Mouse (Mus musculus) adrenal gland, postnatal 36 days (tissue): ENCODE data around the gene Mtrf1. TPM values are rescaled to one million over a fixed set of nuclear protein-coding genes. Genes with fewer than 3 reads are reported as not detected.
"Not testable (repeated sequence)": the region's sequence is repeated elsewhere in the genome, so short reads cannot be mapped to it uniquely, and the experiment has no call there.

Experiments
- DNase-seq, 2 experiments: peaks; one replicate each; pipeline ENCODE4 v3.0.0; 2021; ENCODE audit warnings: mixed read lengths in 1 of 2
- total RNA-seq, 2 experiments: library from RNA; stranded (reverse); gene quantifications; 2 replicates each; pipeline ENCODE4 v1.2.3; 2021

Mtrf1 gene
- total RNA-seq, 2 experiments from 2014 or later: 3.9 to 8.8 TPM

GRCm38 (mm10) chr14:79445055-79445620 is 47.6 kb downstream of the Mtrf1 start:
- no peak for DNase-seq

DNA sequence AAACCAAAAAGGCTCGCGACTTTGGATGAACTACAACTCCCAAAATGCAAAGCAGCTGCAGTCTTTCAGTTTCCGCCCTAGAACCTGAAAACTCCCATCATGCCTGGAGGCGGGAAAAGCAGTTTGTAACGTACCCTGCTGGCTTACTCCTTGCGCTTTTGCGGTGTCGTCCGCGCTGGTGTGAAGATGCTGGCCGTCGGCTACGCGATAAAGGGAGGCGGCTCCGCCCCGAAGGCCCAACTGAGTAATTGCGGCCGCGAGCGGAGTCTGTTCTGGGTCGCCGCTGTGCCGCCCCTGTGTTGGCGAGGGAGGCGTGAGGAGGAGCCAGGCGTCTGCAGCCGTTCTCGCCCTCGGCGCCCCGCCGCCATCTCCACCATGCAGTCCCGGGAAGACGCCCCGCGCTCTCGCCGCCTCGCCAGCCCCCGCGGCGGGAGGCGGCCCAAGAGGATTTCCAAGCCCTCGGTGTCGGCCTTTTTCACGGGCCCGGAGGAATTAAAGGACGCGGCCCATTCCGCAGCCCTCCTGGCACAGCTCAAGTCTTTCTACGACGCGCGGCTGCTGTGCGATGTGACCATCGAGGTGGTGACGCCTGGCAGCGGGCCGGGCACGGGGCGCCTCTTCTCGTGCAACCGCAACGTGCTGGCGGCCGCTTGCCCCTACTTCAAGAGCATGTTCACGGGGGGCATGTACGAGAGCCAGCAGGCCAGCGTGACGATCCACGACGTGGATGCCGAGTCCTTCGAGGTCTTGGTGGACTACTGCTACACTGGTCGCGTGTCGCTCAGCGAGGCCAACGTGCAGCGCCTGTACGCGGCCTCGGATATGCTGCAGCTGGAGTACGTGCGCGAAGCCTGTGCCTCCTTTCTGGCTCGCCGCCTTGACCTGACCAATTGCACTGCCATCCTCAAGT is 54.4 kb downstream of the Mtrf1 start, which contains the start of gene Kbtbd6:
TSS of gene Kbtbd6 (plus strand) at position 155 of the 910 bp plus-strand sequence.
- peak; percentile 82 to 84 for DNase-seq

- not testable (repeated sequence) for DNase-seq
These were observed 55.0 kb downstream of the Mtrf1 start for GRCm38 (mm10) chr14:79452591-79452934.

DNA sequence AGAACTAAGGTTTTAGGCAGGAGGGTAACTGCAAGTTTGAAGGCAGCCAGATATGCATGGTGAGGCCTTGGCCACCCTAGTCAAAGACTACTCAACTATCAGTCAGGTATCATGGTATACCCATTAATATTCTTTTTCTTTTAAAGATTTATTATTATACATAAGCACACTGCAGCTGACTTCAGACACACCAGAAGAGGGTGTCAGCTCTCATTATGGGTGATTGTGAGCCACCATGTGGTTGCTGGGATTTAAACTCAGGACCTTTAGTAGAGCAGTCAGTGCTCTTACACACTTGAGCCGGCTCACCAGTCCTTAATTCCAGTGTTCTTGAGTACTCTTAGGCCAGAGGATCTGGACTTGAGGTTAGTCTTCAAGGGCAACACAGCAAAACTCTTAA is 62.8 kb downstream of the Mtrf1 start:
- no peak for DNase-seq

GRCm38 (mm10) chr14:79460988-79461387 is 63.4 kb downstream of the Mtrf1 start:
- no peak for DNase-seq

GRCm38 (mm10) chr14:79465623-79466022 is 68.1 kb downstream of the Mtrf1 start:
- DNase-seq: no peak

GRCm38 (mm10) chr14:79467621-79468020 is 70.0 kb downstream of the Mtrf1 start:
- DNase-seq: peak; percentile 67 to 81

Other genes starting within 250 kb of the Mtrf1 start
- not detected for gene Zfp957, start 150.4 kb upstream of the Mtrf1 start, total RNA-seq
- 100 to 1,000 TPM; 122 to 238 TPM for gene Rgcc, start 96.1 kb upstream of the Mtrf1 start, total RNA-seq
- 10 to 100 TPM; 22.8 to 25.5 TPM for gene Naa16, start 7.0 kb upstream of the Mtrf1 start, total RNA-seq
- 1 to 10 TPM; 7.8 to 9.4 TPM for gene Kbtbd7, start 28.7 kb downstream of the Mtrf1 start, total RNA-seq
- under 1 TPM; 0.13 TPM for gene Kbtbd6, start 54.1 kb downstream of the Mtrf1 start, total RNA-seq
- gene Elf1, start 83.4 kb downstream of the Mtrf1 start, total RNA-seq: 10 to 100 TPM; 22.1 to 26.0 TPM
- 10 to 100 TPM; 39.7 to 42.7 TPM for gene Wbp4, start 83.7 kb downstream of the Mtrf1 start, total RNA-seq
- gene Sugt1, start 189.9 kb downstream of the Mtrf1 start, total RNA-seq: 100 to 1,000 TPM in 1 of 2 experiments, 10 to 100 TPM in 1; 96.7 to 149 TPM